Mouse (Mus musculus): ENCODE data around the gene Cbx8.

The Cbx8 gene

GRCm38 (mm10) chr11:119040600-119041324 lies at the start of gene Cbx8:
Cbx8 (minus strand) TSS chr11:119040969.
- DNase-seq (ENCODE audit: low spot score in 2 of 2) = peak; percentile 99 to 100

- peak in 1 of 2 experiments; percentile 13 for DNase-seq (ENCODE audit: low spot score in 2 of 2)
Observed at GRCm38 (mm10) chr11:119090076-119090960, 49.5 kb upstream of the Cbx8 start.

DNA sequence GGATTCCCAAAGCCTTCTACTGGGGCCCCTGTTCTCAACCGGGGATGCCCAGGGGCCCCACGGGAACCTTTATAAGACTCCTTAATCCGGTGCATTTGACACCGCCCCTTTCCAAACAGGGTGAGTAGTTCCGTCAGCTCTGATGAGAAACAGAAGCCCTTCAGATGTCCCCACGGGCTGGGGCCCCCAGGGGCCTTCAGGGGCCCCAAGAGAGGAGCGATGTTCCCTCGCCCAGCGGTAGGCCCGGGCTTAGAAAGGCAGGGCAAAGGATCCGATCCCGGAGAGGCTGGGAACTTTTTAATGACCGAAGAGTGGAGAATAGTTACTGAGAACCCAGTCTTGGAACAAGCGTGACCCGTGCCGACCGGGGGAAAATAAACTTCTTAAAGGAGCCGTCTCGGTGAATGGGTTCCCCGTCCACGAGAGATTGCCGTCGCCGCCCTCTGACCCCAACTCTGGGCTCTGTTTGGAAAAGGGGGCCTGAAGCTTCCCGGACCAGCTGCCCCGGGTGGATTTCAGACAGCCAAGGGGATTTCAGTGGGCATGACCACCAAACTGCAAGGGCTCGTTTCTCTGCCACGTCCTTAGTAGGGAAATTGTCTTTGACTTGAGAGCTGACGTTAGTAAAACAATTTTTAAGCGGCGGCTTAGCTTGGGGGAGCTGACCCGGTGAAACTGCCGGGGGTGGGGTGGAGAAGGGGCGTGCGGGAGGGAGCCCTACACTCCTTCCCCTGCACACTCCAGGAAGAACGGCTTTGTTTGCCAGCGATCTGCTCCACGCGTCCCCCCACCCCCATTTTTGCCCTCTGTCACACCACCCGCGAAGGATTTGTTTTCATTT lies 48.7 kb upstream of the Cbx8 start:
- peak in 1 of 2 experiments; percentile 9 for DNase-seq (ENCODE audit: low spot score in 2 of 2)

DNA sequence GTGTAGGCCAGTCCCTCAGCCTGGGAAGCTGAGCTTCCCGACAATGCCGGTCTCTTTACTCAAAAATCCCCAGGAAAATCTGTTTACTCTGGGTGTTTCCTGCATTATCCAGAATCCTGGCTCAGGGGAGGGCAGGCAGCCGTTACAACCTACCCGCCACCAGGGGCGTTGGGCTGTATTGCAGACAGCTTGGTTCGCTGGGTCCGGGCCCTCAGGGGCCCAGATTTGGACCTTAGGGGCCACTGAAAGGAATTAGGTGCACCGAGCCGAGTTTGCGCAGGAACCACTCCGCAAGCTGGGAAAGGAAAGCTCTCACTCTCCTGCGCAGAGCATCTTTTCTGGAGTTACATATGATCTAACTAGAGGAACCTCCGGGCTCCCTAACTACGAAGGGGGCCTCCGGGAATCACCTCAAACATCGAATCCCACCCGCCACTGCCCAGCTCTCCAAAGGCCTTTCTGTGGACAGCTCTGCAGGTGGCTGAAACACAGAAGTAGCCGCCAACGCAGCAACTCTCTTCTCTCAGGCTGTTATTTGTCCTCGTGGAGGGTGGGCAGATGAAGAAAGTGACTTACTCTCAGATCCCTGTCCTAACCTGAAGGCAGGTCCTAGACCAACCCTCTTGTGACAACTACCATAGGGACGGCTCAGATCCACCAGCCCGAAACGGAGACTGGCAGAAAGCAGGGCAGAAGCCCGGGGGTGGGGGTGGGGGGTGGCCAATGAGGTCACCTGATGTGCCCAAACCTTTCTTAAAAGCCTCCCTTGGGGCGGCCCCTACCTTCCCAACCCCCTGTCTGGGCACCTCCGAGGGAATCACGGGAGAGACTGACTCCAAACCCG lies 47.8 kb upstream of the Cbx8 start:
- DNase-seq (ENCODE audit: low spot score in 2 of 2) = peak in 1 of 2 experiments; percentile 10

DNA sequence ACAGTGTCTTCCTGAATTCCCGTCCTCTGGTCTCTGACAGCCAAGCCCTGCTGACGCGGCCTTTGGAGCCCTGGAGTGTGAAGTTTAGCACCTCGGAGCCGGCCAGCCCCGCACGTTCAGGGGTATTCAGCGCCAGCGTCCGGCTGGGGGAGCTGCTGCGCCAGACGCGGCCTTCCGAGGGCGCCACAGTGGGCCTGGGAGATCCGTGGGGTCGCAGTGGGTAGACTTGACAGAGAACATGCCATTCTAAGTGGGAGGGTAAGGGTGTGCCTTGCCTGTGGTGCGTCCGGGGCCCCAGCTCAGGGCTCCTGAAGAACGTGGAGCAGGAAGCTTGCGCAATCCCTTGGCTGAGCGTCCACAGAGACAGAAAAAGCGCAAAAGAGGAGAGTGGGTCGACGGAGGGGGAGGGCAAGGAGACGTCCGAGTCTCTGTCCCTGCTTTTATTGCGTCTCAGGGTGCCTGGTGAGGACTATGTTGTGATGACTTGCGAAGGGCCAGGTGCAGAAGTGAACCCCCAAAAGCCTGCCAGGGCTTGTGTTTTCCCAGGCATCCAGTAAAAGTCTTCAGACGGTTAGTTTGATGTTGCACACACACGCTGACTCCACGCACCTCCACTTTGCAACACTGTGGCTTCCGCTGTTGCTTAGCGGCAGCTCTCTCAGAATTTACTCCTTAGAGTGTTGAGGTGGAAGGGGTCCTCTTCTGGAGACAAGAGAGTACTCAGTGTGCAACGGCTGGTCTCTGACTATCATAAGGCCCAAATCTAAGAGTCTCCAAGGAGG lies 46.7 kb upstream of the Cbx8 start:
- peak in 1 of 2 experiments; percentile 8 for DNase-seq (ENCODE audit: low spot score in 2 of 2)

DNA sequence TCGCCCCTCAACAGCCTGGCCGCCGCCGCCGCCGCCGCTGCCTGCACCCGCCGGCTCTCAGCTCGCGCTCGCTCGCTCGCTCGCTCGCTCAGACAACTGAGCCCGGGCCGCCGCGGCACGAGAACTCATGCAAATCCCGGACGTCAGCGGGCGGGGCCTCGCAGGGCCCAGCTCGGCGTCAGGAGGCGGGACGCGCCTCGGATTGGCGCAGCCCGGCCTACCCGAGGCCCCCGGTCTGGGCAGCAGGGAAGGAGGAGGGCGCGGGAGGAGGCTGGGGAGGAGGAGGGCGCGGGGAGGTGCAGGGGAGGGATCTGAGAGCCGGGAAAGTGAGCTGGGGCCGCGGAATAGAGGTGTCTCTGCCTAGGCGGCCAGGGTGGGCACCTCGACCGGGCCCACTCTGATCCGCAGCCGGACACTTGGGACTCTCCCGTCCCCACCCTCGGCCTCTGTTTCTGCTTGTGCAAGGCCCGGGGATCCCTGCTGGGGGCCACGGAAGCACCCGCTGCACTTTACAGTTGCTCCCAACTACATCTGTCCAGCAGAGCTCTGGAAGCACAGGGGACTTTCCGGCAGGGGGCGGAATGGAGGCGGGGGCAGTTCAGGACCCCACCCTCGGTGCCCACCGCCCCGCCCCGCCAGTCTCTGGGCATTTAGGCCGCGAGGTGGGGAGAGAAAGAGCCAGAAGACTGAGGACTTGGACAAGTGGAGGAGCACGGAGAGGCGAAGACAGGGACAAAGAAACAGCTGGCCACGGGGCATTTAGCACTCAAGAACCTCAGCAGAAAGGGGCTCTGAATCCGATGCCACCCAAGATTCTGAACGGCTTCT lies 45.6 kb upstream of the Cbx8 start, which contains the start of gene Cbx4:
TSS of gene Cbx4 (minus strand) at position 78 of the 828 bp plus-strand sequence.
- peak; percentile 84 for DNase-seq (ENCODE audit: low spot score in 2 of 2)

- DNase-seq (ENCODE audit: low spot score in 2 of 2) = peak; percentile 69 to 78
Observed at GRCm38 (mm10) chr11:119085279-119086062, 44.7 kb upstream of the Cbx8 start.

DNA sequence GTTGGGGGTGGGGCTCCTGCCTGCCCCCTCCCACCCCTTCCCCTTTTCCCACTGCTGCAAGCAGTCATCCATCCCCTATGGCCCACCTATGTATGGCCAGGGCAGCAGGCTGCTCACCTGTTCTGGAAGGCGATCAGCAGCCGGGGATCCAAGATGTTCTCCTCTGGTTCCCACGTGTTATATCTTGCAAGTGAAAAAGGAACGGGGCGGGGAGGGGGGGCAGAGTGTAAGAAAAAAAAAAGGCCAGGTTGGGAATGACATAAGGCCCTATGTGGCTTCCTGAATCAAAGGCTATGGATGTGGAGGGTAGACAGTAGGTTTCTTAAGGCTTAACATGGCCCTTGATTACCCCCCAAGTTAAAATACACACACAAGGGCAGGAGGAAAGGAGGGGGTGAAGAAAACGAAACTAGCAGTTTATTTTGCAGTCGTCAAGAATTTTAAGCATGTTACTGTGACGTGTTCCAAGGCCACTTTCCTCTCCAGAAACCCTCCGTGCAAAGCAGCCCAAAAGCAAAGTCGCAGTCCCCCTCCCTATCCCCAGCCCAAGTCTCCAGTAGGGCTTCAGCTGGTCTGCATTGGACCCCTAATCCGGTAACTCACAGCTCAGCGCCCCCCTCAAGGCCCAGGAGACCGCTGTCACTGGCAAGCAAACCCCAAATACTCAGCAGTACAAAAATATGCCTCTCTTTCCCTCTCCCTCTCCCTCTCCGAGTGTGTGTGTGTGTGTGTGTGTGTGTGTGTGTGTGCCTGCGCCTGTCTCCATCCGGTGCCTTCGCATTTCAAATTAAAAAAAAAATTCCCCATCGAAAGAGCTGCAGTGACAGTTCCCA lies 43.9 kb upstream of the Cbx8 start:
- peak; percentile 58 to 64 for DNase-seq (ENCODE audit: low spot score in 2 of 2)

DNA sequence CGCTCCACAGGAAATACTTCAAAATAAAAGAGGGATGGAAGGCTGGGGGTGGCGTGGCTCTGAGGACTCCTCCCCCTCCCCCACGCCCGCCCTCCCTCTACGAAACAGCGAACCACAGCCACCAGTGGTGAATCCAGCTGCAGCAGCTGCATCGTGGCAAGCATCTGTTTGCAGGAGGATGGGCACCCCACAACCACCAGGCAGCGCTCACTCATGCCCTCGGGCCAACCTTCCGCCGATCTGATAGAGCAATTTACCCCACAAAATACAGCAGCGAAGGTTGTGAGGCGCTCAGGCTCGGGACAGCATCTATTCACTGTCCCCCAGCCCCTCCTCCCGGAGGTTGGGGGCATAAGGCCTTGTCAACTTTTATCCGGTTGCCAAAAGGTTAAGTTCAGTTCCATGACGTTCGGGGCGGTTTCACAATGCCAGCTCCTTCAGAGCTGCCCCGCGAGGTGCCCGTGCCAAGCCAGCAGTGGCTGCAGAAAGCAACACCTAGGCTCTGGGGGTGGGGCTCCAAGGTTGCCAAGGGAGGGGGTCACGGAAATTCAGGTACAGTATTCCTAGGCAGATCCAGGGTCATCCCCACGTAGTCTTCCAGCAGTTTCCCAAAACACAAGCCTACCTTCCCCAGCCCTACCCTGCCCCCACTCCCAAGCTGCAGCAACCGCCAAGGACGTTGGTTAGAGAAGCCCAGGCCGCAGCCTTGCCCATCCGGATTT lies 43.1 kb upstream of the Cbx8 start:
- DNase-seq (ENCODE audit: low spot score in 2 of 2) = peak; percentile 22 to 48

- no peak for DNase-seq (ENCODE audit: low spot score in 2 of 2)
Observed at GRCm38 (mm10) chr11:119082638-119083599, 42.1 kb upstream of the Cbx8 start.

- DNase-seq (ENCODE audit: low spot score in 2 of 2) = peak in 1 of 2 experiments; percentile 31
Observed at GRCm38 (mm10) chr11:119081839-119082637, 41.3 kb upstream of the Cbx8 start.

DNA sequence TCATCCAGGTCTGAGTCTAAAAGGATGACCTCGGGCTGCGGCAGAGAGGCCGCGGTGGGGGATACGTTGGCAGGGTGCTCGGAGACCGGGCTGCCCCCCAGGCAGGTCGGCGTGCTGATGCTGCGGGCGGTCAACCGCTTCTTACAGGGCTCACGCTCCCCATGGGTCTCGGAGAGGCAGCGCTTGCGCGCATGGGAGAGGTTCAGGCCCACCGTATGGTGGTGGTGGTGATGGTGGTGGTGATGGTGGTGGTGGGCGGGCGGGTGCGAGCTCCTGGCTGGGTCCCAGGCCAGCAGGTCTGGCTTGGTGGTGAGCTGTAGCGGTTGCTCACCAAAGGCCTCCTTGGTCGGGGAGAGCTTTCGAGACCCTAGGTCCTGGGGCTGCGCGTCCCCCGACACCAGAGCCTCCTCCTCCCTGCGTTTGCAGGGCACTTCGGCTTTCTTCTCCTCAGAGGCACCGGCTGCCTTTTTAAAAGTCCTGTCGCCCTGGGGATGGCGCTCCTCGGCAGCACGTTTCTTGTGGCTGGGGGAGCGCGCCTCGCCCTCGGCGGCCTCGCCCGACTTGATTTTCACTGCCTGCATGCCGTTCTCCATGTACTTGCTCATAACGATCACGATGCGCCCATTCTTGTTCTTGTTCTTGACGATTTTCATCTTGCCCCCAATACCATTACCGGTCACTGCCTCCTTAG lies 40.5 kb upstream of the Cbx8 start:
- DNase-seq (ENCODE audit: low spot score in 2 of 2) = no peak

DNA sequence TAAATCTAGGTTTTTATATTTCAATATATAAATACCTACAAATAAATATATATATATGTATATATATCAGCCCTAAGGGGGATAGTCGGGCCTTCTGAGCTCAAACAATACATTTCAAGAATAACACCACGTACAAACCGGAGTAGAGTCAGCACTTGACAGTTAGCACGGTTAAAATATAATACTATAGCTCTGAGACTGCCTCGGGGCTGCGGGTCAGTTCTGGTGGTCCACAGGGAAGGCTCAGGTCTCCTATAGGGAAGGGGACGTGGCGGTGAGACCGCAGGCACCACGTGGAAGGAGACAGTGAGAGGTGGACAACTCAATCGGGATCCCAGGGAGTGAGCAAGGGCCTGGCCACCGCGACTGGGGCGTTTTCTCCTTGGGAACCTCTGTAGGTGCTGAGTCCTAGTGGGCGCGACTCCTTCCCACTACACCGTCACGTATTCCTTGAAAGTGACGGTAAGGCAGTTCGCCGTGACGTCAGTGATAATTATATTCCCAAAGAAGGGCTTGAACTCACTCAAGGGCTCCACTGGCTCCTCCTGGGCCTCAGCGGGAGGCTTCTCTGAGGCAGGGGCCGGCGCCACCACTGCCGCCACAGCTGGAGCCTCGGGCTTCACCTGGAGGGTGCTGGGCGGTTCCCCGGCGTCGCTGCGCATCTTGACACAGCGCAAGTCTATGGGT lies 39.8 kb upstream of the Cbx8 start:
- no peak for DNase-seq (ENCODE audit: low spot score in 2 of 2)

DNA sequence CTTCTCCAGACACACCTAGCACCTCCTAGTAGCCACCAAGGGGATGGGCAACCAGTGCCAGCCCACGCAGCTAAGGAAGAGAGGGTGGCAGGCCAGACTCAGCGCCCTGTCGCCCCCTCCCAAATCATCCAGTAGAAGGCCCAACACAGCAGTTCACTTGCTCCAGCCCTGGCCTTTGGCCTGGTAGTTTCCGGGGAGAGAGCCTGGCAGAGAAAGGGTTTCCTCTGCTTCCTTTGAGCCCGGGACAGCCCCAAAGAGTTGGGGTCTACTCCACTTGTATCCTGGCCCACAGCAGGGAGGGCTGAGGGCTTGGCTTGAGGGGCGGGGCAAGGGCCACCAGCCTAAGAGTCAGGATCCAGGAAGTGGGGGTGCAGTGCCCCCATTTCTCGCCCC lies 38.7 kb upstream of the Cbx8 start:
- no peak for DNase-seq (ENCODE audit: low spot score in 2 of 2)

All from right cerebral cortex, adult 2 months (tissue).